Mouse (Mus musculus) naive thymus-derived CD4-positive, alpha-beta T cell, adult 5 months (primary cell): ENCODE results near the gene Ppp1r17. TPM values are rescaled to one million over a fixed set of nuclear protein-coding genes. Genes with fewer than 3 reads are reported as not detected.

Experiments
- polyA plus RNA-seq: library from polyadenylated mRNA; unstranded; fragments of 100-300 nt; shearing (Covaris generic); gene quantifications from one replicate; pipeline ENCODE4 v1.2.1, GENCODE M21; 2017

Ppp1r17 gene
- polyA plus RNA-seq: not detected

GRCm38 (mm10) chr6:56017291-56017994, at the start of gene Ppp1r17:
TSS of gene Ppp1r17 (plus strand) at chr6:56017497.

Other genes starting within 250 kb of the Ppp1r17 start
- not detected for gene Itprid1, start 180.6 kb upstream of the Ppp1r17 start, polyA plus RNA-seq